Mouse (Mus musculus): ENCODE measurements around the gene Cela1.

The Cela1 gene

GRCm38 (mm10) chr15:100703913-100704312 lies 16.2 kb upstream of the Cela1 start:
- DNase-seq, result no peak

DNA sequence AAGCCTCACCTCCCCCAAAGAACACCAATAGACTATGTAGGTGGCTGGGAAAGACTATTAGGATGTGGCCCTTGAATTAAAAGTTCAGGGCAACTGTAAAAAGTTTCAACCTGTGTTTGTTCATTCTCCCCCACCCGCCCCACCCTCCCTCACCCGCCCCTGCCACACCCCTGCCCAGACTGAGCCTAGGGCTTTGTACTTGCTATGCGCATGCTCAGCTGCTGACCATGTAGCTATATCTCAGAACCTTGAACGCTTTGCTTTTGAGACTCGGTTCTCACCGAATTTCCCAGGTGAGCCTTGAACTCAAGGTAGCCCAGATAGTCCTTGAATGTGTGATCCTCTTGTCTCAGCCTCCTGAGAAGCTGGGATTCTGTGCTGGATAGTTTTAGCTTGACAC lies 14.1 kb upstream of the Cela1 start:
- DNase-seq, result no peak

GRCm38 (mm10) chr15:100701108-100701507 lies 13.4 kb upstream of the Cela1 start:
- no peak for DNase-seq

- DNase-seq, result no peak
Observed at GRCm38 (mm10) chr15:100700424-100700823, 12.7 kb upstream of the Cela1 start.

GRCm38 (mm10) chr15:100699386-100699785 lies 11.7 kb upstream of the Cela1 start:
- DNase-seq, result no peak

- DNase-seq, result no peak
Observed at GRCm38 (mm10) chr15:100698078-100698477, 10.4 kb upstream of the Cela1 start.

GRCm38 (mm10) chr15:100694406-100694805 lies 6.7 kb upstream of the Cela1 start:
- no peak for DNase-seq

- DNase-seq, result no peak
Observed at GRCm38 (mm10) chr15:100691990-100692389, 4.3 kb upstream of the Cela1 start.

DNA sequence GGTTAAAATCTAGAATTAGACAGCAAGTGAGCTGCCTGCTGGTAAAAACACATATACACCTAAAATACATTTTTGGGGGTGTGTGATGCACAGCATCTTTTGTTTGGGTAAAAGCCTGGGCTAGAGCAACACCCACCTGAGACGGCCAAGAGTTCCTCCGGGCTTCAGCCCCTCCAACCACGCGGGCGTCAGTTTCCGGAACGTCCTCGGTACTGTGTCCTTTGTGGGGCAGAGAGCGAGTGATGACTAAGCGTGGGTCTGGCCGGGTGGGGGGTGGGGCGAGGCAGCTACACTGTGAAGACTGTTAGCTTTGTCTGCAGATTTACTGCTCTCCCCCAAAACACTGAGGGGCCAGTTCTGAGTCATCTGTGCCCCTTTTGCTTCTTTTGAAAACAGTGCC lies 732 bp downstream of the Cela1 start:
- DNase-seq, result no peak

DNA sequence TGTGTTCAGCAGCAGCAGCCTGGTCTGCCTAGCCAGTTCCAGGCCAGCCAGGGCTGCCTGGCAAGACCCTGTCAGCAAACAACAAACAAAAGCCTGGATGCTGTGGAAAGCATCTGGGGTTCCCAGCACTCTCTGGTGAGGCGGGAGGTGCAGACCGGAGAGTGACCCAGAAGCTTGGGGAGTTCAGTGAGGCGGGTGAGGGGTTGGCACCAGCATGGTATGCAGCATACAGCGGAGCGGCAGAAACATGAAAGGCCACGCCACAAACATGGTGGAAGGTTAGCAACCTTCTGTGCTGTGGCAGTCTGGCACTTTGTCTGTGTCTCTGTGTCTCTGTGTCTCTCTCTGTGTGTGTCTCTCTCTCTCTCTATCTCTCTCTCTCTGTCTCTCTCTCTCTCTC lies 1.3 kb downstream of the Cela1 start:
- no peak for DNase-seq

- DNase-seq, result no peak
Observed at GRCm38 (mm10) chr15:100685849-100686248, 1.9 kb downstream of the Cela1 start.

GRCm38 (mm10) chr15:100685255-100685654 lies 2.5 kb downstream of the Cela1 start:
- no peak for DNase-seq

- no peak for DNase-seq
Observed at GRCm38 (mm10) chr15:100684450-100684849, 3.3 kb downstream of the Cela1 start.

DNA sequence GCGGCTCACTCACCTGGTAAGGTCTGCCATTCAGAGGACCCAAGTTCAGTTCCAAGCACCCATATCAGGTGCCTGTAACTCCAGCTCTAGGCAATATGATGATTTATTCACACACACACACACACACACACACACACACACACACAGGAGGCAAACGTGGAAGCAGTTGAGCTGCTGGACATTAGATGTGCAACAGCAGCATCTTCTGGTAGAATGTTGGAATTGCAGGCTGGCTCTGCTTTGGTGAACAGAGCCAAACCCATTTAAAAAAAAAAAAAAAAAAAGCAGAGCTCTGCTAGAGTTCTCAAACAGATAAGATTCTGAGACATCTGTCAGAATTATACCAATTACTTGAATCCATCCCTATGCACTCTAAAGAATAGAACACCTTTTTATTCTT lies 4.7 kb downstream of the Cela1 start:
- peak; percentile 77 for DNase-seq

DNA sequence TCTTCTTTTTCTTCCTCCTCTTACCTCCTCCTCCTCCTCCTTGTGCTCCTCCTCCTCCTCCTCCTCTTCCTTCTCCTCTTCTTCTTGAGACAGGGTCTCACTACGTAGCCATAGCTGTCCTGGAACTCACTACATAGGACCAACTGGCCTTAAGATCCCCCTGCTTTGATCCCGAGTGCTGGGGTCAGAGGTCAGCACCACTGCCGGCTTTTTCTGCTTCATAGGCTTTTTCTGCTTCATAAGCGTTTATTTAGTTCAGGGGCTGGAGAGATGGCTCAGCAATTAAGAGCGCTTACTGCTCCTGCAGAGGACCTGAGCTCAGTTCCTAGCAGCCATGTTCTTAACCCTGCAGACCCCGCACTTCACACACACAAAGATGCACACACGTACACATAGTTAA lies 6.0 kb downstream of the Cela1 start:
- no peak for DNase-seq

- no peak for DNase-seq
Observed at GRCm38 (mm10) chr15:100680381-100680780, 7.3 kb downstream of the Cela1 start.

DNA sequence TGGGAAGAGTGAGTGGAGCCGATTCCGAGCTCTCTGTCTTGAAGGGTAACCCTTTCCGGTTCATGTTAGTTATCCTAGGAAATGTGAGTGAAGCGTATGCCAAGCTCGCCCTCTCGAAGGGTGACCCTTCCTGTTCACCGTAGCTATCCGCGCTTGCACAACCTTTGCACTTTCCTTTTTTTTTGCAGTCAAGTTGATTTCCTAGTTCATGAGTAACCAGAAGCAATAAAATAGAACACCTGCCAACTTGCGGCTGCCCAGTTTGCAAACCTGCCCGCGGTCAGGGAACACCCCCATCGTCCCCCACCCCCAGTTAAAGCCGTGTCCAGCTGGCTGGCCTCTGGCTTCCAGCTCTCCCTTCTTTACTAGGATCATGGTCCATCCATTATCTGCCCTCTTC lies 8.7 kb downstream of the Cela1 start:
- DNase-seq, result no peak

- DNase-seq, result no peak
Observed at GRCm38 (mm10) chr15:100678581-100678980, 9.1 kb downstream of the Cela1 start.

DNA sequence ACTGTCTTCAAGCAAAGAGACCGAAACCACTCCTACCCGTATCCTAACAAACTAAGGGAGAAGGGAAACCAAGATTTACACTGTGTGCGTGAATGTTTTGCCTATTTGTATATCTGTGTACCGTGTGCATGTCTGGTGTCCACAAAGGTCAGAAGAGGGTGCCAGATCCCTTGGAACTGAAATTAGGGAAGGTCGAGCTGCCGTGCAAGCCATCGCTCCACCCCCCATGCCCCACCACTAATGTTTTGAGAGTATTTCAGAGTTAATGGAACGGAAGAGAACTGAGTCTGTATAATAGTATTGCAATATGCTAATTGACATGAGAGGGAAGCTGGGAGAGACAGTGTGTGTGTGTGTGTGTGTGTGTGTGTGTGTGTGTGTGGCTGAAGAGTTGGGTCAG lies 10.0 kb downstream of the Cela1 start:
- DNase-seq, result no peak

- no peak for DNase-seq
Observed at GRCm38 (mm10) chr15:100676521-100676920, 11.2 kb downstream of the Cela1 start.

DNA sequence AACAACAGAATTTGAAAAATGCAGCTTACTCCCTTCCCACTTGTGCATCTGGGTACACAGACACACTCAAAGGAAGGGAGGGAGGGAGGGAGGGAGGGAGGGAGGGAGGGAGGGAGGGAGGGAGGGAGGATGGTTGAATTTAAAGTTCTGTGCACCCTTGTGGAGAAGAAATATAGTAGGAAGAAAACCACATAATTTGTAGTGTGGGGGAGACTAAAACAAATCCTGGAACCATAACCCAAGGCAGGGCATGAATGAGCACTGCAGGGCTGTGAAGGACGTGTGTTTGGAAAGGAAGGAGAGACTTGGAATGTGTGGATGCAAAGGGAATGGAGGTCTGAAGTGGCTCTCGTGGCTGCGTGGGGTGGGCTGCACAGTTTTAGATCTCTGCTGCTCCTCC lies 12.2 kb downstream of the Cela1 start:
- DNase-seq, result no peak

GRCm38 (mm10) chr15:100674566-100674965 lies 13.2 kb downstream of the Cela1 start:
- no peak for DNase-seq

GRCm38 (mm10) chr15:100673585-100674391 lies 13.9 kb downstream of the Cela1 start:
- DNase-seq, result no peak

DNA sequence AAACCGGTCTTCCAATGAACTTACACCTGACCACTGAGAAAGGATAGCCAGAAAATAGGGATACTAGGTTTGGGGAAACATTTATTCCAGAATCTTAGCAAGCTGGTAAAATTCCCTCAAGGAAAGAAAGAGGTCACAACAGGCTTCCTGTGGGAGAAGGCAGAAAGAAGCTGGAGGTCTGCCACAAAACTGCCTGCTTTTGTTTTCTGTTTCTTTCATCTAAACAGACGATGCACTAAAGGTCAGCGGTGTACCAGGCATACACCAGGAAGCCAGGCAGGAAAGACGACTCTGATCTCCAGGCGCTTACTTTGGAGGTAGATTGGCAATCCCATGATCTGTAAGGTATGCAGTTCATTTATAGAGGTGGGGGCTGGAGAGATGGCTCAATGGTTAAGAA lies 16.9 kb downstream of the Cela1 start:
- DNase-seq, result no peak

- no peak for DNase-seq
Observed at GRCm38 (mm10) chr15:100670004-100670403, 17.7 kb downstream of the Cela1 start.
